Mouse (Mus musculus): Measurements from ENCODE around the gene Sec31a. TPM values are rescaled to one million over a fixed set of nuclear protein-coding genes. Genes with fewer than 3 reads are reported as not detected.

The Sec31a gene
- polyA plus RNA-seq, 1 experiment from 2014 or later: 183 TPM

GRCm38 (mm10) chr5:100317010-100317409 lies 99.0 kb downstream of the Sec31a start:
- Histone ChIP-seq H3K4me2 (replicated peaks; ENCODE audit: low read depth, low read length) (no peak overlapping the region), H3K36me3 (ENCODE audit: control insufficient read depth, insufficient read depth, low read length) (no peaks in the 10 kb centered on the region), H3K27ac (ENCODE audit: low read length) (no peak overlapping the region), H3K4me3 (ENCODE audit: low read depth, low read length) (no peak overlapping the region), H3K4me1 (ENCODE audit: control insufficient read depth, insufficient read depth, low read length) (no peaks in the 10 kb centered on the region), H3K27me3 (ENCODE audit: control insufficient read depth, insufficient read depth, low read length) (no peaks in the 10 kb centered on the region), H3K9me3 (ENCODE audit: control insufficient read depth, low read depth, low read length) (no peaks in the 10 kb centered on the region), H3K9ac (replicated peaks; ENCODE audit: low read depth, low read length) (no peak overlapping the region)
- ATAC-seq (ENCODE audit: insufficient number of reproducible peaks, insufficient read depth, low FRiP score, low read depth): no peak; the same call in 1 of the 2 replicates
- 47% methylated on average over 18 of the region's 18 CpGs for WGBS

- H3K4me1 ChIP-seq (ENCODE audit: control insufficient read depth, insufficient read depth, low read length): no peaks in the 10 kb centered on the region
- no peak overlapping the region for H3K4me3 ChIP-seq (ENCODE audit: low read depth, low read length)
- no peak overlapping the region for H3K27ac ChIP-seq (ENCODE audit: low read length)
- no peak overlapping the region for H3K4me2 ChIP-seq (replicated peaks; ENCODE audit: low read depth, low read length)
- no peak overlapping the region for H3K9ac ChIP-seq (replicated peaks; ENCODE audit: low read depth, low read length)
- no peak for ATAC-seq (ENCODE audit: insufficient number of reproducible peaks, insufficient read depth, low FRiP score, low read depth)
- H3K9me3 ChIP-seq (ENCODE audit: control insufficient read depth, low read depth, low read length): no peaks in the 10 kb centered on the region
- H3K27me3 ChIP-seq (ENCODE audit: control insufficient read depth, insufficient read depth, low read length): no peaks in the 10 kb centered on the region
- 61% methylated on average over 3 of the region's 3 CpGs for WGBS
- no peaks in the 10 kb centered on the region for H3K36me3 ChIP-seq (ENCODE audit: control insufficient read depth, insufficient read depth, low read length)
These were observed 100.4 kb downstream of the Sec31a start for GRCm38 (mm10) chr5:100315646-100316045.

DNA sequence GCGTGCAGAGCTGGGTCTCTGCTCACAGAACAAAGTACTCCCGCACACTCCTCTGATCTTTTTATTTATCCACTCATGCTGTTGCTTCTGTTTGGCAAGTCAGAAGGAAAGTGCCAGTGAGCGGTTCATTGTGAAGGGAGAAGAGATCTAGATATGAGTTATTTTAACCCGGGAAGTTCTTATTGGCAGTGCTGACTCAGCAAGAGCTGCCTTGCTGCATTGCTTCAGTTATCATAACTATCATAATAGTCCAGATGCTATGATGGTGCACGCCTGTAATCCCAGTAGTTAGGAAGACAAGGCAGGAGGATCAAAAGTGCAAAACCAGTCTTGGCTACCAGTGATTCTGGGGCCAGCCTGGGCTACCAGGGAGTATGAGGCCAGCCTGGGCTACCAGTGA lies 103.6 kb downstream of the Sec31a start:
- 73% methylated on average over 5 of the region's 5 CpGs for WGBS
- Histone ChIP-seq H3K27ac (ENCODE audit: low read length) (no peak overlapping the region), H3K4me1 (ENCODE audit: control insufficient read depth, insufficient read depth, low read length) (no peaks in the 10 kb centered on the region), H3K4me2 (replicated peaks; ENCODE audit: low read depth, low read length) (no peak overlapping the region), H3K27me3 (ENCODE audit: control insufficient read depth, insufficient read depth, low read length) (no peaks in the 10 kb centered on the region), H3K4me3 (ENCODE audit: low read depth, low read length) (no peak overlapping the region), H3K36me3 (ENCODE audit: control insufficient read depth, insufficient read depth, low read length) (no peaks in the 10 kb centered on the region), H3K9me3 (ENCODE audit: control insufficient read depth, low read depth, low read length) (no peaks in the 10 kb centered on the region), H3K9ac (replicated peaks; ENCODE audit: low read depth, low read length) (no peak overlapping the region)
- no peak for ATAC-seq (ENCODE audit: insufficient number of reproducible peaks, insufficient read depth, low FRiP score, low read depth)

Other genes with a start within 250 kb of the Sec31a start
- gene Lin54, start 84.4 kb upstream of the Sec31a start, polyA plus RNA-seq (2014; fragmentation: Nextera tagmentation; extraction: Ambion mirVana): 15.3 and 16.1 TPM in 2 replicates
- gene Cops4, start 102.1 kb upstream of the Sec31a start, polyA plus RNA-seq (2014; fragmentation: Nextera tagmentation; extraction: Ambion mirVana): 187 and 188 TPM in 2 replicates
- gene Plac8, start 156.0 kb upstream of the Sec31a start, polyA plus RNA-seq (2014; fragmentation: Nextera tagmentation; extraction: Ambion mirVana): 148 and 159 TPM in 2 replicates

All from stomach, embryonic 14.5 days (tissue).